Mouse (Mus musculus) CH12.LX (cell line): ENCODE results near the gene Vps36.

Source experiments
- BHLHE40 ChIP-seq: IDR thresholded peaks from 2 replicates; pipeline ENCODE4 v1.6.1; 2011; ENCODE audit warnings: mild to moderate bottlenecking, low read depth, low read length, improper control_type of control experiment
- CTCF ChIP-seq, 2 experiments: IDR thresholded peaks in 1 of 2; conservative IDR thresholded peaks in 1 of 2; 2 replicates each; pipeline ENCODE4 v1.5.1; 2011 to 2012; ENCODE audit warnings: low read depth in 2 of 2, low read length in 2 of 2, improper control_type of control experiment in 1 of 2, inconsistent platforms in 1 of 2, mild to moderate bottlenecking in 1 of 2, moderate library complexity in 1 of 2
- ELF1 ChIP-seq: IDR thresholded peaks from 2 replicates; pipeline ENCODE4 v1.6.1; 2014; ENCODE audit warnings: low read depth, mild to moderate bottlenecking, inconsistent platforms, low read length, improper control_type of control experiment
- EP300 ChIP-seq: IDR thresholded peaks from 2 replicates; pipeline ENCODE4 v1.6.1; 2011; ENCODE audit warnings: low read length, improper control_type of control experiment
- MAFK ChIP-seq: IDR thresholded peaks from 2 replicates; pipeline ENCODE4 v1.6.1; 2011; ENCODE audit warnings: low read length, improper control_type of control experiment; ENCODE audit not compliant: insufficient replicate concordance
- MAX ChIP-seq: IDR thresholded peaks from 2 replicates; pipeline ENCODE4 v1.6.1; 2011; ENCODE audit warnings: low read length, improper control_type of control experiment
- MYC ChIP-seq: IDR thresholded peaks from 2 replicates; pipeline ENCODE4 v1.6.1; 2011; ENCODE audit warnings: low read depth, mild to moderate bottlenecking, improper control_type of control experiment, low read length
- NELFE ChIP-seq: IDR thresholded peaks from 2 replicates; pipeline ENCODE4 v1.6.1; 2011; ENCODE audit warnings: low read depth, low read length, improper control_type of control experiment
- PAX5 ChIP-seq: IDR thresholded peaks from 2 replicates; pipeline ENCODE4 v1.6.1; 2012; ENCODE audit warnings: low read length, inconsistent platforms, mixed read lengths
- POLR2A ChIP-seq: IDR thresholded peaks from 2 replicates; pipeline ENCODE4 v1.6.1; 2011; ENCODE audit warnings: low read depth, mild to moderate bottlenecking, improper control_type of control experiment, low read length
- RAD21 ChIP-seq: IDR thresholded peaks from 2 replicates; pipeline ENCODE4 v1.6.1; 2011; ENCODE audit warnings: low read depth, mild to moderate bottlenecking, low read length, improper control_type of control experiment, moderate library complexity
- SMC3 ChIP-seq: IDR thresholded peaks from 2 replicates; pipeline ENCODE4 v1.6.1; 2011; ENCODE audit warnings: low read depth, low read length, improper control_type of control experiment
- USF1 ChIP-seq: IDR thresholded peaks from 2 replicates; pipeline ENCODE4 v1.6.1; 2014; ENCODE audit warnings: low read depth, mild to moderate bottlenecking, inconsistent platforms, low read length, improper control_type of control experiment
- ZKSCAN1 ChIP-seq: IDR thresholded peaks from 2 replicates; pipeline ENCODE4 v1.6.1; 2012; ENCODE audit warnings: low read depth, inconsistent platforms, low read length, improper control_type of control experiment, borderline replicate concordance

- TF ChIP-seq POLR2A (no peak), CTCF (conservative IDR thresholded peaks at IDR 0.05 in 1 of 2, IDR thresholded peaks at IDR 0.05 in 1 of 2; ENCODE audit: low read depth in 2 of 2, low read length in 2 of 2) (no peak), NELFE (no peak), MAX (no peak), ELF1 (no peak), USF1 (no peak), PAX5 (no peak), MAFK (no peak), SMC3 (no peak), MYC (no peak), BHLHE40 (no peak), EP300 (no peak), RAD21 (no peak), ZKSCAN1 (no peak)
Observed at GRCm38 (mm10) chr8:22148367-22148740, 44.3 kb upstream of the Vps36 start.
